Mouse (Mus musculus): ENCODE results near the gene Gm20517.

DNA sequence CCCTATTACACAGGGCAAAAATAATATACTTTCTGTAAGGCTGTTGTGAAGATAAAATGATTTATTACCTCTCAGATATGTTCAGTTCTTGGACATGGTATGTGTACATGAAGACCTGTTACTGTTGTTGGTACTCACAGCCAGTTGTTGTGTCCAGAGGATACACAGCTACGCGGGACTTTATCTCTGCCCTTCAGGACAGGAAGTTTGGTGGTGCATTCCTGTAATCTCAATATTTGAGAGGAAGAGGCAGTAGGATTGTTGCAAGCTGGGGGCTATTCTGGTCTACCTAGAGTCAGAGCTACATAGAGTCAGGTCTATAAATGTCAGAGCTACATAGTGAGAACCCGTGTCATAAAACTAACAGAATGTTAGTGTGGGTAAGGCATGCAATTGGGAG, 20.3 kb upstream of the Gm20517 start:
- TF ChIP-seq CTCF (IDR thresholded peaks at IDR 0.05; ENCODE audit: control insufficient read depth, insufficient read depth, insufficient read length) (no peak), USF1 (IDR thresholded peaks at IDR 0.05; ENCODE audit: low read depth) (no peak)

Measured in C2C12 (cell line).